Mouse (Mus musculus) neural tube, postnatal 0 days (tissue): ENCODE measurements around the gene Ssbp4. TPM values are rescaled to one million over a fixed set of nuclear protein-coding genes. Genes with fewer than 3 reads are reported as not detected.

ENCODE experiments used
- polyA plus RNA-seq: library from polyadenylated mRNA; unstranded; fragments of >200 nt; fragmentation: Nextera tagmentation; extraction: Ambion mirVana; gene quantifications from 2 replicates; pipeline ENCODE4 v1.2.1, GENCODE M21; 2015

Ssbp4 gene
- 221 and 251 TPM in 2 replicates for polyA plus RNA-seq

GRCm38 (mm10) chr8:70608749-70609367 is at the start of gene Ssbp4:
TSS of gene Ssbp4 (minus strand) at chr8:70608872.

GRCm38 (mm10) chr8:70632346-70632892 is 23.7 kb upstream of the Ssbp4 start, which contains the start of gene Gdf15:
TSS of gene Gdf15 (minus strand) at chr8:70632456.

GRCm38 (mm10) chr8:70615894-70616293 is 7.2 kb upstream of the Ssbp4 start, which contains the start of gene Lrrc25:
TSS of gene Lrrc25 (plus strand) at chr8:70616155.

GRCm38 (mm10) chr8:70593961-70594609 is 14.6 kb downstream of the Ssbp4 start, which contains the start of gene Isyna1:
TSS of gene Isyna1 (plus strand) at chr8:70594373.

Other genes with a start within 250 kb of the Ssbp4 start
- gene Comp, start 235.3 kb downstream of the Ssbp4 start, polyA plus RNA-seq, result 1.1 and 1.3 TPM in 2 replicates
- gene Crtc1, start 169.3 kb downstream of the Ssbp4 start, polyA plus RNA-seq, result 37.6 and 49.6 TPM in 2 replicates
- gene Klhl26, start 131.9 kb downstream of the Ssbp4 start, polyA plus RNA-seq, result 31.4 and 33.0 TPM in 2 replicates
- gene Tmem59l, start 121.5 kb downstream of the Ssbp4 start, polyA plus RNA-seq, result 261 and 281 TPM in 2 replicates
- 19.6 and 21.2 TPM in 2 replicates for gene Crlf1, start 115.7 kb downstream of the Ssbp4 start, polyA plus RNA-seq
- gene Rex1bd, start 102.1 kb downstream of the Ssbp4 start, polyA plus RNA-seq, result 212 and 215 TPM in 2 replicates
- 753 and 869 TPM in 2 replicates for gene Uba52, start 98.1 kb downstream of the Ssbp4 start, polyA plus RNA-seq
- gene Fkbp8, start 81.1 kb downstream of the Ssbp4 start, polyA plus RNA-seq, result 305 and 354 TPM in 2 replicates
- 52.3 and 54.9 TPM in 2 replicates for gene Kxd1, start 80.9 kb downstream of the Ssbp4 start, polyA plus RNA-seq
- 11.4 and 14.1 TPM in 2 replicates for gene Ell, start 69.4 kb downstream of the Ssbp4 start, polyA plus RNA-seq
- gene Isyna1, start 14.5 kb downstream of the Ssbp4 start, polyA plus RNA-seq, result 113 TPM in 2 replicates
- 2.3 and 2.5 TPM in 2 replicates for gene Lrrc25, start 7.3 kb upstream of the Ssbp4 start, polyA plus RNA-seq
- gene Gdf15, start 23.6 kb upstream of the Ssbp4 start, polyA plus RNA-seq, result 0.55 and 0.79 TPM in 2 replicates
- 72.8 and 79.8 TPM in 2 replicates for gene Pgpep1, start 51.5 kb upstream of the Ssbp4 start, polyA plus RNA-seq
- gene Lsm4, start 64.4 kb upstream of the Ssbp4 start, polyA plus RNA-seq, result 194 and 204 TPM in 2 replicates
- 107 and 140 TPM in 2 replicates for gene Jund, start 90.1 kb upstream of the Ssbp4 start, polyA plus RNA-seq
- gene Iqcn, start 94.6 kb upstream of the Ssbp4 start, polyA plus RNA-seq, result 0.03 TPM in 1 of 2 replicates, not detected in the other
- not detected in 2 replicates for gene Gm3336, start 109.7 kb upstream of the Ssbp4 start, polyA plus RNA-seq
- gene Pde4c, start 114.8 kb upstream of the Ssbp4 start, polyA plus RNA-seq, result 0.12 and 0.14 TPM in 2 replicates
- gene Rab3a, start 145.8 kb upstream of the Ssbp4 start, polyA plus RNA-seq, result 832 and 885 TPM in 2 replicates
- gene Mpv17l2, start 152.1 kb upstream of the Ssbp4 start, polyA plus RNA-seq, result 50.0 and 53.0 TPM in 2 replicates
- gene Pik3r2, start 167.8 kb upstream of the Ssbp4 start, polyA plus RNA-seq, result 81.0 and 96.3 TPM in 2 replicates
- gene Mast3, start 196.2 kb upstream of the Ssbp4 start, polyA plus RNA-seq, result 18.3 and 21.3 TPM in 2 replicates
- 0.09 and 0.14 TPM in 2 replicates for gene Il12rb1, start 199.6 kb upstream of the Ssbp4 start, polyA plus RNA-seq
- gene Arrdc2, start 230.8 kb upstream of the Ssbp4 start, polyA plus RNA-seq, result 5.3 and 5.8 TPM in 2 replicates